Mouse (Mus musculus) frontal cortex, postnatal 14 days (tissue): ENCODE results near the gene Cyp17a1.

Experiments
- DNase-seq, 2 experiments: peaks; one replicate each; pipeline ENCODE4 v3.0.0; 2022; ENCODE audit warnings: low spot score in 2 of 2

Cyp17a1 gene

DNA sequence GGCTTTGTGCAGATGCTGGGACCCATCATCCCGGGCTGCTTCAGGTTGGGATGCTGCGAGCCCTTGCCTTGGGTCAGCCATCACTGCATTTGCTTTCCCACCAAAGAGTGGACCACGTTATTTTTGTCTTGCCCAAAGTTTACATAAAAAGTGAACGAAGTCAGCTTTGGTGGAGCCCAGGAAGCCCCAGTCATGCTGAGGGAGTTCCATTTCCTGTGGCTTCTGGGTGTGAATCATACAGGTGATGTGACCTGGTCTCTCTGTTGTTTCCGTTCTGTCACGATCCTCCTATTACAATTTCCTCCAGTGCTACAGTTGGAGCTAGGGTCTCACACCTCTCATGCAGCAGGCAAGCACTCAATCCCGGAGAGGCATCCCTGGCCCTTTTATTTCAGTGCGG lies 55.6 kb downstream of the Cyp17a1 start:
- no peak for DNase-seq
